Mouse (Mus musculus) stomach, embryonic 15.5 days (tissue): ENCODE measurements around the gene Slc4a10. TPM values are rescaled to one million over a fixed set of nuclear protein-coding genes. Genes with fewer than 3 reads are reported as not detected.

Experiments
- ATAC-seq: fragments of 200-750 bp; cut with Nextera tagmentation; 2 replicates; pipeline ENCODE4 v1.8.0; 2017; ENCODE audit warnings: low read depth, moderate number of reproducible peaks, moderate TSS enrichment; ENCODE audit not compliant: insufficient read depth, low FRiP score
- H3K27ac ChIP-seq: fragments of 300-500 bp; sonication (generic); 2 replicates; pipeline ENCODE4 v1.5.1; 2015; ENCODE audit warnings: mild to moderate bottlenecking, inconsistent platforms
- H3K27me3 ChIP-seq: fragments of 300-500 bp; sonication (generic); replicated peaks from 2 replicates; pipeline ENCODE4 v1.6.1; 2015; ENCODE audit warnings: inconsistent platforms
- H3K36me3 ChIP-seq: fragments of 300-500 bp; sonication (generic); 2 replicates; pipeline ENCODE4 v1.6.1; 2015; ENCODE audit warnings: inconsistent platforms
- H3K4me1 ChIP-seq: fragments of 300-500 bp; sonication (generic); 2 replicates; pipeline ENCODE4 v1.6.1; 2015; ENCODE audit warnings: inconsistent platforms
- H3K4me2 ChIP-seq: fragments of 300-500 bp; sonication (generic); 2 replicates; pipeline ENCODE4 v1.6.1; 2015; ENCODE audit warnings: mild to moderate bottlenecking, inconsistent platforms
- H3K4me3 ChIP-seq: fragments of 300-500 bp; sonication (generic); replicated peaks from 2 replicates; pipeline ENCODE4 v1.5.1; 2015; ENCODE audit warnings: inconsistent platforms
- H3K9ac ChIP-seq: fragments of 300-500 bp; sonication (generic); 2 replicates; pipeline ENCODE4 v1.6.1; 2015; ENCODE audit warnings: inconsistent platforms
- H3K9me3 ChIP-seq: fragments of 300-500 bp; sonication (generic); 2 replicates; pipeline ENCODE4 v1.6.1; 2016; ENCODE audit warnings: inconsistent platforms
- WGBS: fragments of 180-500 bp; shearing (Covaris S2); methylation state at CpG from one replicate; pipeline ENCODE4 v1.1.7; 2015; 5-methylcytosine and 5-hydroxymethylcytosine counted together
- polyA plus RNA-seq: library from polyadenylated mRNA; unstranded; fragments of >200 nt; fragmentation: Nextera tagmentation; extraction: Ambion mirVana; gene quantifications from 2 replicates; pipeline ENCODE4 v1.2.1, GENCODE M21; 2015

Slc4a10 gene
- polyA plus RNA-seq, 1 experiment from 2014 or later = 0.39 TPM

DNA sequence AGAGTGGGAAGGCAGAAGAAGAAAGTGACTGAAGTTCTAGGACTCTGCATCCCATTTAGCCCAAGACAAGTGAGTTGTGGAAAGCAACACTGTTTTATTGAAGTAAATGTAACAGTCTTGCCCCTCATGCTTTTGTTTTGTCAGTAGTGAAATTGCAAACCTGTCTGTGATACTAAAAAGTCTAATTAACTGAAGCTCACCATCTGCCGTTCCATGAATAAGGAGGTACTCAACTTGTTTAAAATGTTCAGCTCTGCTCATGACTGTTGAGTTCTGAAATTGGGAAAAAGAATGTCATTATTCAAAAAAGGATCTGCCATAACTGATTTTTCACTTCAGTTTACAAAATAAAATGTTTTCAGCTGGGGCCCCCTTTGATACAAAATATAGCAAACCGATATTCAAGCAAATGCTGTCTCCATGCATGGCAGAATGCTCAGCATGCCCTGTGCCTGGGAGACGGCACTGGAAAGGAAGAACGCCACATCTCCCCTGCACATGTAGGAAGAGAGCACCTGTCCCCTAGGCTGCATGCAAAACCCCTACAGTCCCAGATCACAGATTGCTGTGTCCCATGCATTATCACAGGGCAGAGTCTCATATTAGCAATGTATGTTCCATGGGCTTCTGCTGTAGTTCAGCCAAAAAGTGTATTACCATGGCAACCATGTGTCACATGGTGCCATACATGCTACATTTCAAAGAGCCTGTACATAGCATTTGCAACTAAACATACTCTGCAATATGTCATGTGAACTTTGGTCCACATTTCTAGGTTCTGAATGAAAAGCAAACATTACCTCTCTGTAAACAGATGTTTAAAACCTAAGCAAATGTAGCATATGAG is 288.4 kb downstream of the Slc4a10 start:
- no peak overlapping the region for H3K4me3 ChIP-seq
- H3K9ac ChIP-seq = no peak overlapping the region
- H3K27ac ChIP-seq = no peak overlapping the region
- WGBS = 80% methylated on average over 4 of the region's 4 CpGs
- H3K9me3 ChIP-seq = no peaks in the 10 kb centered on the region
- no peaks in the 10 kb centered on the region for H3K27me3 ChIP-seq
- no peaks in the 10 kb centered on the region for H3K36me3 ChIP-seq
- H3K4me2 ChIP-seq = no peak overlapping the region
- ATAC-seq = no peak
- H3K4me1 ChIP-seq = no peaks in the 10 kb centered on the region

DNA sequence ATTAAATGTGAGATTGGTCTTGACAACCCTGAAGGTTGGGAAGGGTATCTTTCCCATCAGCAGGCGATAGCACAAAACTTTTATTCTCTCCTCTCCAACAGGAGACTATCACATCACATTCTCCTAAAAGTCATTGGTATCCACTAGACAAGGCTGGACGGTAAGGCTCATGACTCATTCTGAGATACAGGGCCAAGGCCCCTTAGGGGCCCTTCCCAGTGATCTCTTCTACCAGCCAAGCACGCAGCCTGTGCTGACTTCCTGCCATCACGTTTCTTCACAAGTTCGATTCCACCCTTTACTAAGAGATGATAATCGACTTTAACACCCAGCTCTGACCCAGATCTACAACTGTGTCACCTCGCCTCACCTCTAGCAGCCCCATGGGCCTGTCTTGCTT is 290.8 kb downstream of the Slc4a10 start:
- Histone ChIP-seq H3K9ac (no peak overlapping the region), H3K4me2 (no peak overlapping the region), H3K4me3 (no peak overlapping the region), H3K4me1 (no peaks in the 10 kb centered on the region), H3K36me3 (no peaks in the 10 kb centered on the region), H3K27ac (no peak overlapping the region), H3K9me3 (no peaks in the 10 kb centered on the region), H3K27me3 (no peaks in the 10 kb centered on the region)
- no peak for ATAC-seq
- WGBS = 84% methylated on average over 7 of the region's 7 CpGs

DNA sequence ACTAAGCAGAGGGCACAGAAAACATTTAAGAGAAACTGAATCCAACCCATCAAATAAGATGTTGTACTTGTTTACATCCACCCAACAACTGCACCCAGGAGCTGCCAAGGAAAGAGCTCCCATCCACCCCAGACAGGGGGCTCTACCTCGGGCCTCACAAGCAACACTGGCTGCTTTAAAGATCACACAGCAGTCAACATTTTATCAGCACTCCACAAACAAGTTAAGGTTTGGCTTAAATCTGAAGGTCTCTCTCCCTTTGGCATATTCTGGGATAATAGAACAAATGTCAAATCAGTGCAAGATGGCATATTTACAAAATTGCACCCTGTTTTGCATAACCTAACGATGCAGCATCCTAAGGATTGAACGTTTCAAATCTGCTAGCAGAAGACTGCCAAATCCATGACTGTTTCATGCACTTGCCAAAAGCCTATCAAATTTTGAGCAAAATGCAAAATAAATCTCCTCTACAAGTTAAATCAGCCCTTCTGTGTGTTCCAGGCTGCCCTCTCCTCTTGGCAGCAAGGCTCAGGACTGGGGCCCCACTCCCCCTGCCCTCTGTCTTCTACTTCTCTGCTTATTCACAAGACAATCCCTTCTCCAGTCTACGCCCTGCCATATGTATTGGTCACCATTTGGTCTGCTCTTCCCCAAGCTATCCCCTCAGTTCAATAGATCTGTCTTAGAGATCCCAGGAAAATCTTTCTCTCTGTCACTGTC is 293.1 kb downstream of the Slc4a10 start:
- no peaks in the 10 kb centered on the region for H3K27me3 ChIP-seq
- H3K9ac ChIP-seq = no peak overlapping the region
- no peak overlapping the region for H3K27ac ChIP-seq
- H3K4me3 ChIP-seq = no peak overlapping the region
- H3K4me1 ChIP-seq = no peaks in the 10 kb centered on the region
- H3K4me2 ChIP-seq = no peak overlapping the region
- no peaks in the 10 kb centered on the region for H3K36me3 ChIP-seq
- 69% methylated on average over 4 of the region's 4 CpGs for WGBS
- ATAC-seq = no peak
- no peaks in the 10 kb centered on the region for H3K9me3 ChIP-seq

DNA sequence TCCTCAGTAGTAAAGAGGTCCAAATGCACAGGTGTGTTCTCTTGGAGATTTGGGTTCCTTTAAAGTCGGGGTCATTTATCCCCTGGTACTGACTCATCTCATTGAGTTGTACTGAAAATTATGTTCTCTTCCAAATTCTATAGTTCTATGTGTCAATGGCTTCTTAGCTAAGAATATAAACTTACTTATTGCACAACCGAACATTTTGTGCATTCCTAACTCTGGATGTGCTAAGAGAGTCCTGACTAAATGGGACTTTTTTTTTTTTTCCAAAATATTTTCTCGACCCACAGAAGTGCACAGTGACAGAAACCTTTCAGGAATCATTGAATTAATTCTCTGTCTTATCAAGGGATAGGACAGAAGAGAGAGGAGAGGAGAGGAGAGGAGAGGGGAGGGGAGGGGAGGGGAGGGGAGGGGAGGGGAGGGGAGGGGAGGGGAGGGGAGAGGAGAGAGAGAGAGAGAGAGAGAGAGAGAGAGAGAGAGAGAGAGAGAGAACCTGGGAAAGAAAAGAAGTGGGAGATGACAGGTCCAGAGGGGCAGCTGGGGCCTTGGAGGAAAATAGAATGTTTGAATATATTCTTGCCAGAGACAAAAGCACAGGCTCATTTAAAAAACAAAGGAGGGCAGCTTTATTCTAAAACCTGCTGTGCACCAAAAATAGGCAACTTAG is 294.9 kb downstream of the Slc4a10 start:
- Histone ChIP-seq H3K9me3 (no peaks in the 10 kb centered on the region), H3K4me2 (no peak overlapping the region), H3K4me1 (no peaks in the 10 kb centered on the region), H3K4me3 (no peak overlapping the region), H3K27me3 (no peaks in the 10 kb centered on the region), H3K36me3 (no peaks in the 10 kb centered on the region), H3K9ac (no peak overlapping the region), H3K27ac (no peak overlapping the region)
- no peak for ATAC-seq
- WGBS = 68% methylated on average over 3 of the region's 3 CpGs

DNA sequence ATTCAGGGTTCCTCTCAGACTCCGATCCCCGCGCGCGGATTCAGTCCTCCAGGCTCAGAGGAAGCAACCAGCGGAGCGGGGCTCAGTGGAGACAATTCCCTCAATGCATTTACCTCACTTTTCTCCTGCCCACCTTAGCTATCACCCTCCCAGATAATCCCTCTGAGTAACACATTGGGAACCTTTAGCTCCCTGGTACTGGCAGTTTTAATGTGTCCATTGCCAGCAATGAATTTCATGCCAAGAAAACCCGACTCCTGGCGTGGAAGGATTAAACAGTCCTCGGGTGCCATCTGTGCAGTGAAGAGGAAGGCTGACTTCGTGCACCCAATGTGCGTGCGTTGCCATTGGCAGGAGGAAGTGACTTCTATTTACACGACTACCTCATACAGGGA is 295.5 kb downstream of the Slc4a10 start:
- H3K36me3 ChIP-seq = no peaks in the 10 kb centered on the region
- no peaks in the 10 kb centered on the region for H3K27me3 ChIP-seq
- no peak overlapping the region for H3K4me3 ChIP-seq
- no peaks in the 10 kb centered on the region for H3K9me3 ChIP-seq
- no peak overlapping the region for H3K27ac ChIP-seq
- H3K9ac ChIP-seq = no peak overlapping the region
- WGBS = 64% methylated on average over 14 of the region's 14 CpGs
- no peaks in the 10 kb centered on the region for H3K4me1 ChIP-seq
- H3K4me2 ChIP-seq = no peak overlapping the region
- no peak for ATAC-seq

DNA sequence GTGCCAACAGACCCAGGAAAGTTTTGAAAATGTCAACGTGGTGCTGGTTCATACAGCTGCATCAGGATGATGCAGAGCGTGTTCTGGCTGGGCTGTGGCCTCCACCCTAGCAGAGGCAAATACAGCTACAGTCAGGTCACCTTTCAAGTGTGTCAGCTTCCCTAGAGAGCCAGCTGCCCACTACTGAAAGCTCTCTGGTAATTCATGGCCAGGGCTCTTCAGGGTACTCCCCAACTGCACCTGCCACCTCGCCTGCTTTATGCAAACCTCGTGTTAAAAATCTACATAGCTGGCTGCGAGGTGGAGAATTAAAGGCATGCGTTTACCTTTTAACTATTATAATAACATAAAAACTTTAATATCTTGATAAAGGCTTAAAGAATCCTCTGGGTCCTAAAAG is 298.1 kb downstream of the Slc4a10 start:
- H3K4me1 ChIP-seq = no peaks in the 10 kb centered on the region
- 50% methylated on average over 6 of the region's 6 CpGs for WGBS

DNA sequence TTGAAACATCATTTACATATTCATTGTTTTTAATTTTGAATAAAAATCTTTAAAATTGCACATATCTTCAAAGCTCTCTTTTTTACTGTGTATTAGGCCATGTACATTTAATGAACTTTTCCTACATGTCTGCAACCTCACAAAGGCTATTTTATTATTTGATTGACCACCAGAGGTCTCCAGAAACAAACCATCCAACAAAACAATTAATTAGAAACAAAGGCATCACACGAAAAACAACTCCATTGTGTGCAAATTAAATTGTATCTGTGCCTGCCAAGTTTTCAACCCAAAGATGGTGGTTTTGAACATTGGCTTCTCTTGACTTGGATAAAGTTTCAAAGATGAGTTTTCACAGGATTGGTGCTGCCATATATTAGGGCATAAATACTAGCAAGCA is 300.5 kb downstream of the Slc4a10 start:
- Histone ChIP-seq H3K4me1 (no peaks in the 10 kb centered on the region), H3K4me2 (no peak overlapping the region), H3K9me3 (no peaks in the 10 kb centered on the region), H3K36me3 (no peaks in the 10 kb centered on the region), H3K27ac (no peak overlapping the region), H3K4me3 (no peak overlapping the region), H3K9ac (no peak overlapping the region), H3K27me3 (no peaks in the 10 kb centered on the region)
- WGBS = 24% methylated on average over 1 of the region's 1 CpGs
- no peak for ATAC-seq

More for the DNA sequence above, 298.1 kb downstream of the Slc4a10 start:
- ATAC-seq = no peak
- no peak overlapping the region for H3K4me2 ChIP-seq
- no peaks in the 10 kb centered on the region for H3K9me3 ChIP-seq
- H3K36me3 ChIP-seq = no peaks in the 10 kb centered on the region
- H3K4me3 ChIP-seq = no peak overlapping the region
- H3K27ac ChIP-seq = no peak overlapping the region
- no peak overlapping the region for H3K9ac ChIP-seq
- H3K27me3 ChIP-seq = no peaks in the 10 kb centered on the region

DNA sequence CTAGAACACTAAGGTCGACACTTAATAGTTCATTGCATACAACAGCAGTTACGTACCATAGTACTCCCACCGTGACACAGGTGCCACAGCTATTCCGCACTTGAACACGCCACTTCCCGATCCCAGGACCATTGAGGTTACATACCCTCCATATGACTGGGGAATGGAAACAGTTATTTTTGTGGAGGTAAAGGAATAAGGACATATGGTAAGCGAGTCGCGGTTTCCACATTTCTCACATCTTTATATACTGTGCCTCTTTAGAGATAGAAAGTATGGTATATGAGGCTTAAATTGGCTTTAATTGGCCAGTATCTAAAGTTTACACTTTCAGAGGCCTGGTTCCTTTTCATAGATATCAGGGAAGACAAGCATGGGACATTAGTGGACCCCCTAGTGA is 301.5 kb downstream of the Slc4a10 start:
- no peak overlapping the region for H3K27ac ChIP-seq
- ATAC-seq = no peak
- WGBS = 94% methylated on average over 9 of the region's 9 CpGs

DNA sequence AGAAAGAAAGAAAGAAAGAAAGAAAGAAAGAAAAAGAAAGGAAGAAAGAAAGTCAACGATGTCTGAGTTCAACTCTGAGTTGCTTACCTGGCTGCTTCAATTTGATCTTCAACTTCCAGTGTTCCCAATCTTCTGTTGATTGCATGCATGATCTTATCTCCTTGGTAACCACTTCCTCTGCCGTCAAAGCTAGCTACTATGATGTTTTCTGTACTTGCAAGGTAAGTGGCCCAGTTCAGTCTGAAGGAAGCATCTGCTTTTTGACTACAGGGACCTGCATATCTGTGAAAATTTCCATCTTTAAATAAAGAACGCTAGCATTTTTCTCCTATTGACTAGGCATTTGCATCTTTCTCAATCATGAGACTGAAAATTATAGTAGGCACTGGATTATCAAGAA is 305.8 kb downstream of the Slc4a10 start:
- WGBS = 67% methylated on average over 3 of the region's 3 CpGs
- no peak overlapping the region for H3K4me3 ChIP-seq
- no peak for ATAC-seq

More for the DNA sequence above, 301.5 kb downstream of the Slc4a10 start:
- no peaks in the 10 kb centered on the region for H3K27me3 ChIP-seq
- no peak overlapping the region for H3K9ac ChIP-seq
- H3K36me3 ChIP-seq = no peaks in the 10 kb centered on the region
- no peaks in the 10 kb centered on the region for H3K9me3 ChIP-seq
- H3K4me1 ChIP-seq = no peaks in the 10 kb centered on the region
- no peak overlapping the region for H3K4me2 ChIP-seq
- no peak overlapping the region for H3K4me3 ChIP-seq

DNA sequence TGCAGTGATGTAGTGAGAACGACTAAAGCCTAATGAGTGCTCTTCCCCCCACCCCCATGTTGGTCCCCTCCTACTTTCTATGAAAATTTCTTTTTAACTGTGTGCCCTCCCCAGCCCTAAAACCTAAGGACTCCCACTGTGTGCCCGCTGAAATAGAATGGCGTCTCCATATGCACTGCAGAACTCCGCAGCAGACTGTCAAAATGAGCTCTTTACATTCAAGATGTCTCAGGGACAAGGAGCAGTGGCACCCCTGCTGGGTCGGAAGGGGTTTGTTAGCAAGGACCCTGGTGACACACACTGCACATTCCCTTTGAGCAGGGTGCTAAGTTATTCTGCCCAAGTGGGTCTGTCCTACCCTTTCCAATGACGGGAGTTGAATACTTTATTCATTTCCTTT is 309.5 kb downstream of the Slc4a10 start:
- Histone ChIP-seq H3K27ac (no peak overlapping the region), H3K9ac (no peak overlapping the region), H3K4me1 (no peaks in the 10 kb centered on the region), H3K27me3 (no peaks in the 10 kb centered on the region), H3K9me3 (no peaks in the 10 kb centered on the region), H3K4me2 (no peak overlapping the region), H3K36me3 (no peaks in the 10 kb centered on the region), H3K4me3 (no peak overlapping the region)
- WGBS = 69% methylated on average over 6 of the region's 6 CpGs
- no peak for ATAC-seq

More for the DNA sequence above, 305.8 kb downstream of the Slc4a10 start:
- no peaks in the 10 kb centered on the region for H3K9me3 ChIP-seq
- H3K4me1 ChIP-seq = no peaks in the 10 kb centered on the region
- H3K9ac ChIP-seq = no peak overlapping the region
- H3K4me2 ChIP-seq = no peak overlapping the region
- H3K27ac ChIP-seq = no peak overlapping the region
- no peaks in the 10 kb centered on the region for H3K36me3 ChIP-seq
- no peaks in the 10 kb centered on the region for H3K27me3 ChIP-seq

DNA sequence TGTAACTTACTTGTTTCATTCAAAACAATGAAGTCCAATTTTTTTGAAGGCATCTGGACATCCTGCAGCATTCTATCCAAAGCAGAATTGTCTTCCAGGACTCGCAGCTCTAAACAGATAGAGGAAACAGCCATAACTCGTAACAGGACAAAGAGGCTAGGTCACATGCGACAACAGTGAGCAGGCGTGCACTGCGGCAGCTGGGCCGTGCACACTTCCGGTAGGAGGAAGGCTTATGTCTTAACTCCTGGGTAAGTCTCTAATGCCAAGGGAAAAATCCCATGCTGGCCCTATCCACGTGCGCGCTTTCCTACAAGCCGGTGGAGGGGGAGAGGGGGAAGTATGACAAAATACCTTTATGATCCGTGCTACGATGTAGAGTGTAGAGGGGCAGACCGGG is 310.3 kb downstream of the Slc4a10 start:
- Histone ChIP-seq H3K27ac (no peak overlapping the region), H3K36me3 (no peaks in the 10 kb centered on the region), H3K9ac (no peak overlapping the region), H3K4me2 (no peak overlapping the region), H3K4me1 (no peaks in the 10 kb centered on the region), H3K9me3 (no peaks in the 10 kb centered on the region), H3K27me3 (no peaks in the 10 kb centered on the region), H3K4me3 (no peak overlapping the region)
- WGBS = 75% methylated on average over 14 of the region's 14 CpGs
- ATAC-seq = no peak

DNA sequence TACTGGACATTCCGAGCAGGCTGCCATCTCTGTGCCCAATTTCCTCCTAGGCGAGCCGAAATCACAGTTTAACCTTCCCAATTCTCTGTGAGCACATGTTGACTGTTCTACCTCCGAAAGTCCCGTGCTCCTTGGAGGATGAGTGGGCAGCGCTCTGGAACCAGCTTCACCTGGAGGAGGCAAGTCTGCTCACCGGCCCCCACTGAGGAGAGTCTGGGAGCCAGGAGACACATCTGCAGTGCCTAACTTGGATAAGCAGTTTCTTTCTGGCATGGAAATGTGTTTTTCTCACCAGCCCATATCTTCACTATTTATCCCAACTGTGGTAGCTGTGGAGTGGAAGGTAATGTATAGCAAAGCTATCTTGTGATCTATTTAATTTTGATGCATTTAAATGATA is 311.0 kb downstream of the Slc4a10 start:
- no peaks in the 10 kb centered on the region for H3K27me3 ChIP-seq
- no peak overlapping the region for H3K4me3 ChIP-seq
- WGBS = 85% methylated on average over 7 of the region's 7 CpGs
- H3K4me1 ChIP-seq = no peaks in the 10 kb centered on the region
- no peaks in the 10 kb centered on the region for H3K9me3 ChIP-seq
- H3K36me3 ChIP-seq = no peaks in the 10 kb centered on the region
- no peak overlapping the region for H3K9ac ChIP-seq
- no peak overlapping the region for H3K27ac ChIP-seq
- H3K4me2 ChIP-seq = no peak overlapping the region
- no peak for ATAC-seq
